Mouse (Mus musculus): Measurements from ENCODE around the gene Osbpl6.

The Osbpl6 gene

GRCm38 (mm10) chr2:76504989-76505388, 98.7 kb downstream of the Osbpl6 start:
- no peak for DNase-seq

GRCm38 (mm10) chr2:76511281-76511721, 105.0 kb downstream of the Osbpl6 start:
- no peak for DNase-seq

GRCm38 (mm10) chr2:76512133-76512532, 105.8 kb downstream of the Osbpl6 start:
- no peak for DNase-seq

GRCm38 (mm10) chr2:76512888-76513287, 106.6 kb downstream of the Osbpl6 start:
- no peak for DNase-seq

- no peak for DNase-seq
Observed at GRCm38 (mm10) chr2:76513296-76513695, 107.0 kb downstream of the Osbpl6 start.

- no peak for DNase-seq
Observed at GRCm38 (mm10) chr2:76517471-76517870, 111.2 kb downstream of the Osbpl6 start.

- DNase-seq = no peak
Observed at GRCm38 (mm10) chr2:76518407-76519063, 112.2 kb downstream of the Osbpl6 start.

- no peak for DNase-seq
Observed at GRCm38 (mm10) chr2:76521585-76521984, 115.3 kb downstream of the Osbpl6 start.

- no peak for DNase-seq
Observed at GRCm38 (mm10) chr2:76524451-76524850, 118.1 kb downstream of the Osbpl6 start.

GRCm38 (mm10) chr2:76525645-76526044, 119.3 kb downstream of the Osbpl6 start:
- DNase-seq = no peak

GRCm38 (mm10) chr2:76532490-76533126, 126.3 kb downstream of the Osbpl6 start:
- DNase-seq = no peak

- no peak for DNase-seq
Observed at GRCm38 (mm10) chr2:76534932-76535331, 128.6 kb downstream of the Osbpl6 start.

GRCm38 (mm10) chr2:76541900-76542299, 135.6 kb downstream of the Osbpl6 start:
- no peak for DNase-seq

- no peak for DNase-seq
Observed at GRCm38 (mm10) chr2:76542921-76543320, 136.6 kb downstream of the Osbpl6 start.

GRCm38 (mm10) chr2:76545539-76545938, 139.2 kb downstream of the Osbpl6 start:
- DNase-seq = peak; percentile 39

GRCm38 (mm10) chr2:76548171-76548570, 141.9 kb downstream of the Osbpl6 start:
- DNase-seq = peak; percentile 29

- no peak for DNase-seq
Observed at GRCm38 (mm10) chr2:76548836-76549235, 142.5 kb downstream of the Osbpl6 start.

GRCm38 (mm10) chr2:76549316-76549715, 143.0 kb downstream of the Osbpl6 start:
- DNase-seq = no peak

- no peak for DNase-seq
Observed at GRCm38 (mm10) chr2:76555852-76556558, 149.7 kb downstream of the Osbpl6 start.

- DNase-seq = no peak
Observed at GRCm38 (mm10) chr2:76560146-76560545, 153.8 kb downstream of the Osbpl6 start.

GRCm38 (mm10) chr2:76563862-76564261, 157.6 kb downstream of the Osbpl6 start:
- no peak for DNase-seq

- no peak for DNase-seq
Observed at GRCm38 (mm10) chr2:76566933-76567551, 160.7 kb downstream of the Osbpl6 start.

GRCm38 (mm10) chr2:76571543-76571942, 165.2 kb downstream of the Osbpl6 start:
- no peak for DNase-seq

- DNase-seq = no peak
Observed at GRCm38 (mm10) chr2:76578911-76579310, 172.6 kb downstream of the Osbpl6 start.

Data from lung, postnatal 14 days (tissue).